Mouse (Mus musculus) lung, embryonic 15.5 days (tissue): Measurements from ENCODE around the gene Sptbn1. TPM values are rescaled to one million over a fixed set of nuclear protein-coding genes. Genes with fewer than 3 reads are reported as not detected.

Experiments
- ATAC-seq: fragments of 200-750 bp; cut with Nextera tagmentation; 2 replicates; pipeline ENCODE4 v1.8.0; 2017; ENCODE audit warnings: moderate number of reproducible peaks, borderline replicate concordance; ENCODE audit not compliant: low FRiP score, low TSS enrichment; ENCODE audit errors: extremely low read depth
- H3K27ac ChIP-seq: fragments of 300-500 bp; sonication (generic); 2 replicates; pipeline ENCODE4 v1.5.1; 2015; ENCODE audit warnings: moderate library complexity, mild to moderate bottlenecking, inconsistent platforms
- H3K27me3 ChIP-seq: fragments of 300-500 bp; sonication (generic); 2 replicates; pipeline ENCODE4 v1.6.1; 2015; ENCODE audit warnings: inconsistent platforms
- H3K36me3 ChIP-seq: fragments of 300-500 bp; sonication (generic); 2 replicates; pipeline ENCODE4 v1.6.1; 2015; ENCODE audit warnings: inconsistent platforms
- H3K4me1 ChIP-seq: fragments of 300-500 bp; sonication (generic); 2 replicates; pipeline ENCODE4 v1.6.1; 2015; ENCODE audit warnings: inconsistent platforms
- H3K4me2 ChIP-seq: fragments of 300-500 bp; sonication (generic); 2 replicates; pipeline ENCODE4 v1.6.1; 2015; ENCODE audit warnings: inconsistent platforms, mild to moderate bottlenecking, moderate library complexity
- H3K4me3 ChIP-seq: fragments of 300-500 bp; sonication (generic); 2 replicates; pipeline ENCODE4 v1.5.1; 2015; ENCODE audit warnings: mild to moderate bottlenecking, inconsistent platforms
- H3K9ac ChIP-seq: fragments of 300-500 bp; sonication (generic); 2 replicates; pipeline ENCODE4 v1.6.1; 2015; ENCODE audit warnings: inconsistent platforms
- H3K9me3 ChIP-seq: fragments of 300-500 bp; sonication (generic); 2 replicates; pipeline ENCODE4 v1.6.1; 2016; ENCODE audit warnings: inconsistent platforms
- WGBS: fragments of 180-500 bp; shearing (Covaris S2); methylation state at CpG from one replicate; pipeline ENCODE4 v1.1.7; 2015; 5-methylcytosine and 5-hydroxymethylcytosine counted together
- polyA plus RNA-seq: library from polyadenylated mRNA; unstranded; fragments of >200 nt; fragmentation: Nextera tagmentation; extraction: Ambion mirVana; gene quantifications from 2 replicates; pipeline ENCODE4 v1.2.1, GENCODE M21; 2015

Sptbn1 gene
- 155 and 163 TPM in 2 replicates for polyA plus RNA-seq

DNA sequence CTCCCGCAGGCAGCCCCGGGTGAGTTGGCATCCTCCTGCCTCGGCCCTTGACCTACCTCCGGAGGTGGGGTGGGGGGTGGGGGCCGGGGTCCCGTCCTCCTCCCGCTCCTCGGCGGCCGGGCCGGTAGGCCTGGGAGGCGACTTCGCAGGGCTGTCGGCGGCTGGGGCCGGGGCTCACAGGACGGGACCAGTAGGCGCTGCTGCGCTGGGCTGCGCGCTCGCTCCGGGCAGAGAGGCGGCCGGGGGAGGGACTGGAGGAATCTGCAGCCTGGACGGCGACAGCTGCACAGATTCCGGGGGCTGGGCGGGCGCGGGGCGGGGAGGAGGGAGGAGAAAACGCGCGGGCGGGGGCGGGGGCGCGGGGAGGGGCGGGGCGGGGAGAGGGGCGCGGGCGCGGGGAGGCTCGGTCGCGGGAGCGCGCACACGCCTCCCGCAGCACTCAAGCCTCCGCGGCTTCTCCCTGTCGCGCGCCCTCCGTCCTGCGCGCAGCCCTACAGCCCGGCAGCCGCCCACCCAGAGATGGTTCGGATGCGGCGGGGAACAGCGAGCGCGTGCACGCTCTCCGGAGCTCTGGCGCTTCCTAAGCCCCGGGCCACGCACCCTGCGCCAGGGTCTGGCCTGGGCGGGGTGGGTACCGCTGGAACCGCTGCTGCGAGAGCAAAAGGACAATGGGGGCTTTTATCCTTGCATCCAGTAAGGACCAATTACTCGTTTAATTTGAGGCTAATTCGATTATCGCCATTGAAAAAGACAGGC is at the start of gene Sptbn1:
TSS of gene Sptbn1 (minus strand) at position 284 of the 756 bp plus-strand sequence.
- 0% methylated on average over 47 of the region's 81 CpGs for WGBS
- Histone ChIP-seq H3K4me1 (peaks cover 30% of the 10 kb centered on the region), H3K9me3 (no peaks in the 10 kb centered on the region), H3K27me3 (no peaks in the 10 kb centered on the region), H3K4me2 (peak within 1 kb of the TSS; percentile 76), H3K27ac (peak within 1 kb of the TSS; percentile 99), H3K36me3 (no peaks in the 10 kb centered on the region), H3K9ac (peak within 1 kb of the TSS; percentile 95), H3K4me3 (peak within 1 kb of the TSS; percentile 99)
- peak; percentile 96 for ATAC-seq

DNA sequence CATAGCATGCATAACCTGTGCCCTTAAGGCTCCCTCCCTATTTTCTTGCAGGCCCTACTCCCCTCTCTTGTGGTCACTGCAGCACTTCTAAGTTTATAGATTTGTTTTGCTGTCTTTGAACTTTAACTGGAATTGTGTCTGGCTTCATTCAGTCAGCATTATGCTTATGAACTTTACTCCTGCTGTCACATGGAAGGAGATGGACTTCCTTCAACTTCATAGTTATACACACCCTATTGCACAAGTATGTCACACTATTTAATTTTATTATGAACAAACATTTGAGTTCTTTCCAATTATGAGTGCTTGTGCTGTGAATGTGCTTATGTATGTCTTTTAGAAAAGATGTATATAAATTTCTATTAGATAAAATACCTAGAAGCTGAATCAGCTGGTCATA is 26.3 kb upstream of the Sptbn1 start:
- H3K27me3 ChIP-seq = no peaks in the 10 kb centered on the region
- H3K27ac ChIP-seq = no peak overlapping the region
- no peak overlapping the region for H3K9ac ChIP-seq
- no peak overlapping the region for H3K4me3 ChIP-seq
- no peak overlapping the region for H3K4me2 ChIP-seq
- H3K9me3 ChIP-seq = no peaks in the 10 kb centered on the region
- H3K4me1 ChIP-seq = peaks cover 34% of the 10 kb centered on the region
- H3K36me3 ChIP-seq = no peaks in the 10 kb centered on the region
- ATAC-seq = no peak

DNA sequence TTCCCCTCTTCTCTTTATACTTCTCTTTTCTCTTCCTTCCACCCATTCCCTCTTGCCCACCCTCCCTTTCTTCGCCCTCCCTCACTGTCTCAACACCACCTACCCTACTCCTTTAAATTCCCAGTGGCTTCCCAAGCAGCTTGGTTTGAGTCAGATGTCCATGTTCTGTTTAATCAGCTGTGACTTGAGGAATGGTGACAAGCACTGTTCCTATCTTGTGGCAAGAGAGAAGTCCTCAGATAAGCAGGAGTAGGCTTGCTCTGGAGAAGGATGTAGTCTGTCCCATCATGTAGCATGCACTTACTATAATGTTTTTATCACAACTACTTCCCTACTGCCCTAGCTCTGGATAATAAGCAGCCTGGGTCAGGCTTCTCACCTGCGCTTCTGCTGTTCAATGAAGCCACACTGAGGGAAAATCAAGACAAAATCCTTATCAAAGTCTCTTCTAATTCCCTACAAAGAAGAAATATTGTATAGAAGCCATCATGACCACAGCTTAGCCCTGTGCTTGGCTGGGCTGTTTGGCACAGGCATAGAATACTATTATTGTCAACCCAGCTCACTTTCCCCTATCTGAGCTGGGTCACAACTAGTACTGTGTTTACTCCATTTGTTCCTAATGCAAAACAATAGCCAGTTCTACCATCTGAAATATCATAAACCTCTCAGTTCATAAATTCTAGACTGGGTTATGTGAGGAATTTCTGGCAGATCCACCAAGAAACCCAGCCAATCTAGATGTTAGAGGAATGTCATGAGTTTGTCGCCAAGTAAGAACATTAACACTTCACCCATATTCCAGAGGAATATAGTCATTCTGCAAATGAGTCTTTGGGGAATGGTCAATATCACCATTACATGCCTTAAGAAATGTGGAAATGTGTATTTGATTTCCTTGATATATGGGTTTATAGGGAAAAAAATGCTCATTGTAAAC is 24.5 kb upstream of the Sptbn1 start:
- Histone ChIP-seq H3K36me3 (no peaks in the 10 kb centered on the region), H3K27ac (peak overlapping the region; percentile 79), H3K4me1 (peaks cover 50% of the 10 kb centered on the region), H3K9me3 (no peaks in the 10 kb centered on the region), H3K9ac (no peak overlapping the region), H3K4me2 (no peak overlapping the region), H3K4me3 (no peak overlapping the region), H3K27me3 (no peaks in the 10 kb centered on the region)
- 63% methylated on average over 3 of the region's 3 CpGs for WGBS
- peak; percentile 21; the same call in 1 of the 2 replicates for ATAC-seq

DNA sequence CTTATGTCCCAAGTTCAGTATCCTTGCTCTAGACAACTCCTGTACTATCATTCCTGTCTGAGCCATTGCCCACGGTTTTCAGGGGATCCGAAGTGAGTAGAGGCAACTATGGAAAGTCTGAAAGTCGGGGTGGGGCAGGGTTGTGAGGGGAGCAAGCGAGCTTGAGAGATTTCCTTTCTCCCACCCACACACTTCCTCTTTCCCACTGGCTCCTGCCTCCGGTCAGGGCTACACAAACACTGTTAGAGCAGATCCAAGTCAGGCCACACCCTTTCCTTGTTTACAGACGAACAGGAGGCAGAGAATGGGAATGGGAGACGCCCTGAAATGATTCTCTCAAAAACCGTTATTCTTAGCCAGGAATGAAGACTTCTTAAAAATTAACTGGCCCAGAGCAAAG is 23.2 kb upstream of the Sptbn1 start:
- Histone ChIP-seq H3K4me3 (no peak overlapping the region), H3K4me2 (peak overlapping the region; percentile 26; the same call in 1 of the 2 replicates), H3K27me3 (no peaks in the 10 kb centered on the region), H3K27ac (peak overlapping the region; percentile 79), H3K9ac (no peak overlapping the region), H3K4me1 (peaks cover 50% of the 10 kb centered on the region), H3K9me3 (no peaks in the 10 kb centered on the region), H3K36me3 (no peaks in the 10 kb centered on the region)
- ATAC-seq = peak; percentile 50
- 21% methylated on average over 8 of the region's 8 CpGs for WGBS

DNA sequence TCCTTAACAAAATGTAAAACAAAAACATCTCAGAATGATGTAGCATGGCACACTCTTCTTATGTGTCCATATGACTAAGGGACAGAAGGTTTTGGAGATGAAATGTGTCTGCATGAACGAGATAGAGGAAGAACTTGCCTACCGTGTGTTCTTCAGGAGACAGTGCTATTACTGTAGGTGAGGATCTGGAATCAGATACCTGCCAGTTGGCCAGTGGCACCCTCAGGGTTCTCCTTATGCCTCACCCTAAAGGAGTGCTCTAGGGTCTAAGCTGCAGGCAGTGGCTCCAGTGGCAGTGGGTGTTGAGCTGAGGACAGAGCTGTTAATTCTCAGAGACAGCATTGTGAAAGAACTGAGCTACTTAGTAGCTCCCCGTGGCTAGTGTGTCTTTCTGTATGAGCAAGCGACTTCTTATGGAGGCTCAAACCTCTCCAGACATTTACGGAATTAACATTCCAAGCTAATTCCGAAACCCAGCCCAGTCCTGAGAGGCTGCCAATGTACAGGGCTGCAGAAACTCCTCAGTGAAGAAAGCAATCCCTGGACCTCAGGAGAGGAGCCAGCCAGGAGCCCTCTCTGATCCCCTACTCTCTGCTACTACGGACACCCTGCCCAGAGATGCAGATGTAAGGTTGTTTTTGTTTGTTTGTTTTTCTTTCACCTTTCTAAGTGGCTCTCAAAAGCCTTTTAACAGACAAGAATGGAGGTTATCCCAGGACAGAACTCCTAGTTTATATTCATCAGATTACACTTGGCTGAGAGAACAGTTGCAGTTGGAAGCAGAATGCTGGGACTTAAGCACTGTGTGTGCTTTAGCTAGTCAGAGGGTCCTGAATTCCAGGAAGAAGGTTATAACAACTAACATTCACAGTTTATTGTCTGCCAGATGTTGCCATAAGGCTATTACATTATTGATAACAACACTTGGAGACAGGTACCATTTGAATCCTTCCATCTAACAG is 21.8 kb upstream of the Sptbn1 start:
- H3K9ac ChIP-seq = no peak overlapping the region
- peak overlapping the region; percentile 71 for H3K27ac ChIP-seq
- 39% methylated on average over 7 of the region's 7 CpGs for WGBS
- H3K4me1 ChIP-seq = peaks cover 50% of the 10 kb centered on the region
- no peak overlapping the region for H3K4me3 ChIP-seq
- no peaks in the 10 kb centered on the region for H3K27me3 ChIP-seq
- peak; percentile 49 for ATAC-seq
- H3K9me3 ChIP-seq = no peaks in the 10 kb centered on the region
- no peaks in the 10 kb centered on the region for H3K36me3 ChIP-seq
- no peak overlapping the region; the same call in 1 of the 2 replicates for H3K4me2 ChIP-seq

DNA sequence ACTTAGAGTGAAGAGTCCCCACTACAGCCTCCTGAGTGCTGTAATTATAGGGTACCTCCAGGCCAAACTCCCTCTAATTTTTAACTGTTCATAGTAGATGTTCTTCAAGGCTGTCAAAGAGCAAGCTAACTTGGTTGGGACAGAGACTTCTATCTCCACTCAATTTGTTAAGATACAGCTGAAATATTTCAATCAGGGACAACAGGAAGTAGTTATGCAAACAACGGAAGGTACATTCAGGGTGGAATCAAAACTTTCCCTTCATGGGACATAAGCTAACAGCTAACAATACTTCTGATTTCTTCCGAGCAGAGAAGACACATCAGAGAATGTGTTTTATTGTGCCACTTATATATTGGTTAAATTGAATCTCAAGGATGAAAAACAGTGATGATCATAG is 20.1 kb upstream of the Sptbn1 start:
- H3K4me3 ChIP-seq = no peak overlapping the region
- no peak overlapping the region for H3K9ac ChIP-seq
- 43% methylated on average over 2 of the region's 2 CpGs for WGBS
- H3K4me1 ChIP-seq = peaks cover 50% of the 10 kb centered on the region
- no peaks in the 10 kb centered on the region for H3K27me3 ChIP-seq
- H3K4me2 ChIP-seq = no peak overlapping the region
- no peak for ATAC-seq
- H3K27ac ChIP-seq = peak overlapping the region; percentile 67
- no peaks in the 10 kb centered on the region for H3K9me3 ChIP-seq
- no peaks in the 10 kb centered on the region for H3K36me3 ChIP-seq

DNA sequence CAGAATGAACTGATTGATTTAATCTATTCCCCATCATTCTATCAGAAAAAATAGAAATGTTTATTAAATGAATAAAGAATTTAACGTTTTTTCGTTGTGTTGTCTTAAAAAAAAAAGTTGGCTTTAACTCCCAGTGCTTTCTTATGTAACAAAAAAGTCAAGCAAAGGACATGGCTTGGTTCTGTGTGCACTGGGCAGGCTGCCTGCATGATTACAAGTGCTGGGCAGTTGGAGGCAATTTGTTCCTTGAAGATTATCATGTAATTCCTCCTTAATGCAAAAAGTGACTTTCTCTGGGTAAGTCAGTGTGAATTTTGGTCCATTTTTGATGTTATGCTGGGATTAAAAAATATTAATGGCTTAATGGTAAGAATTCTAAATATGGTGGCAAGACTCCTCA is 15.7 kb upstream of the Sptbn1 start:
- ATAC-seq = no peak
- WGBS = 44% methylated on average over 2 of the region's 2 CpGs
- peaks cover 11% of the 10 kb centered on the region; the same call in 1 of the 2 replicates for H3K4me1 ChIP-seq
- H3K4me2 ChIP-seq = no peak overlapping the region
- H3K4me3 ChIP-seq = no peak overlapping the region
- no peak overlapping the region for H3K27ac ChIP-seq
- no peaks in the 10 kb centered on the region for H3K36me3 ChIP-seq
- no peak overlapping the region for H3K9ac ChIP-seq
- H3K9me3 ChIP-seq = no peaks in the 10 kb centered on the region
- H3K27me3 ChIP-seq = no peaks in the 10 kb centered on the region

DNA sequence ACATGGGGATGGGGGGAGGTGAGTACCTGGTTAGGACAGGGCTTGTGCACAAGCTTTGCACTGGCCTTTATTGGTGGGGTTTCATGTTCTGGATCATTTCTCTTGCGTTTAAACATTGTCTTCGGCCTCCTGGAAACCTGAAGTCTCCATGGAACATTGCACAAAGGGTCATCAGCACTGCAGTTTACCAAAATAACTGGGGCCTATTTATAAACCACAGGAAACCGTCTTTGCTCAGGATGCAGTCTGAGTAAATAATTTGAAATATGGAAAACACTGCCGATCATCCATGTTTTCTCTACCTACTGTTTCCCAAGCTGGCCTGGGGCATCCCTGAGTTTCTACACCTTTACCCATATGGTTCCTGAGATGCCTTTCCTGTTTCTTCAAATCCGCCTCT is 13.1 kb upstream of the Sptbn1 start:
- no peak overlapping the region for H3K27ac ChIP-seq
- WGBS = 69% methylated on average over 5 of the region's 5 CpGs
- no peak overlapping the region for H3K9ac ChIP-seq
- H3K4me1 ChIP-seq = peaks cover under 1% of the 10 kb centered on the region; the same call in 1 of the 2 replicates
- H3K4me3 ChIP-seq = no peak overlapping the region
- H3K36me3 ChIP-seq = no peaks in the 10 kb centered on the region
- H3K9me3 ChIP-seq = no peaks in the 10 kb centered on the region
- H3K27me3 ChIP-seq = no peaks in the 10 kb centered on the region
- H3K4me2 ChIP-seq = no peak overlapping the region
- ATAC-seq = no peak

DNA sequence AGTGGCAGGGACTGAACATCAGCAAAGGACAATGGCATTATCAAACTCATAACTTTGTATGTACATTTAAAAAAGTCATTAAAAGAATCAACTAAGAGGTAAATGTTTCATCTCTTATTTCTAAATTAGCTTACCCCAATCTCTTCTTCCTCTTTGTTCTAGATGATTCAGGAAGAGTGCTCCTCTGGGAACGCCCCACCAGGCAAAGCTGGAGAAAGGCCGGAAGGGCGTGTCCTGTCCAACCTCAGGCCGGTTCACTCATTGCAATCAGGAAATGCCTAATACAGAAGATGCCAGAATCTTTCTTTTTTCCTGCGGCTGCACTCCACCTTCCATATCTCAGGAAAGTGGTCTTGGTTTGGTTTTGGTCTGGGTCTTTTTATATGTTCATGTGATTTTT is 11.3 kb upstream of the Sptbn1 start:
- Histone ChIP-seq H3K27me3 (no peaks in the 10 kb centered on the region), H3K9ac (no peak overlapping the region), H3K4me2 (no peak overlapping the region), H3K36me3 (no peaks in the 10 kb centered on the region), H3K9me3 (no peaks in the 10 kb centered on the region), H3K4me1 (peaks cover 8% of the 10 kb centered on the region; the same call in 1 of the 2 replicates), H3K4me3 (no peak overlapping the region), H3K27ac (no peak overlapping the region)
- 75% methylated on average over 5 of the region's 5 CpGs for WGBS
- ATAC-seq = no peak

DNA sequence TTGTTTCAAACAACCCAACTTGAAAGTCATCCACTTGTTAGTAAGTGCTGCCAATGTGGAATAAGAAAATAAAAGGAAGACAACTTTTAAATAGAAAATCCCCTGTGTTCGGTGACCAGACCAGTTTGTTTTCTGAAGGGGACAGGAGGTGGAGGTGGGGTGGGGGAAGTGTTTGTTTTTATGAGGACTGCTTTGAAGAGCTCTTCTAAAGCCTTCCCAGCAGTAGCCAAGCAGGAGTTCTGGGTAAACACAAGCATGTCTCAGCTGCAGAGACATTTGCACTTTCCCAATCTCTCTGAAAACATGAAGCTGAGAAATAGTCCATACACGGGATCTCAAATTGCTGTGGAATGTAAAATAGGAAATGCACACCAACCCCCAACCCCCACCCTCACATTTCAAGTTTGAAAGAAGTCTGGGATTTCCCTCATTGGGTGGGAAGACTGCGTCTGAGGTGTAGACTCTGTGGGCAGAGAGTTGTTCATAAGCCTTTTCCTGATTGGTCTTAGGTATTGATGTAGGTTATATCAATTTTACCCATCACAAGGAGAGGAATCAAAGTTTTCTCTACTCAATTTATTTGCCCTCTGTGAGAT is 7.6 kb upstream of the Sptbn1 start:
- no peaks in the 10 kb centered on the region for H3K9me3 ChIP-seq
- ATAC-seq = no peak
- H3K4me3 ChIP-seq = no peak overlapping the region
- H3K27me3 ChIP-seq = no peaks in the 10 kb centered on the region
- H3K27ac ChIP-seq = peak overlapping the region; percentile 58
- H3K36me3 ChIP-seq = no peaks in the 10 kb centered on the region
- peaks cover 8% of the 10 kb centered on the region; the same call in 1 of the 2 replicates for H3K4me1 ChIP-seq
- no peak overlapping the region for H3K4me2 ChIP-seq
- no peak overlapping the region for H3K9ac ChIP-seq
- WGBS = 22% methylated on average over 3 of the region's 3 CpGs

DNA sequence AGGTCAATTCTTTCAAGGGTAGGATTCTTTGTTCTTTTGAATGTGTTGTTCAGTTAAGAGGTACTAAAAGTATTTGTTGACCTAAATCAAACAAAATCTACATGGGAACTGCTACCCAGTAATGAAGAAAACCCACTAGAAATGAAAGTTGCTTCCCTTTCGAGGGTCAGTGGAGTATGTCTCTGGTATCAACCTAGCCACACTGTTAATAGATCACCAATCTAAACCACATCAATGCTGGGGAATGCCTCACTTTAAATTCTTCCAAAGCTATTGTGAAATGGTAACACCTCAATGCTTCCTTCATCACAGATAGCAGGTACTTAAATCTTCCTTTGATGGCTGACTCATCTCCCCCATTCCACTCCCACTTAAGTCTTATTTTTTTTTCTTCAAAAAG is 1.5 kb upstream of the Sptbn1 start:
- peaks cover 24% of the 10 kb centered on the region for H3K4me1 ChIP-seq
- H3K4me2 ChIP-seq = peak overlapping the region; percentile 76
- H3K27ac ChIP-seq = 0 out of 2 replicates have a peak overlapping the region, but pooled peaks have one; percentile 99
- H3K9me3 ChIP-seq = no peaks in the 10 kb centered on the region
- no peak overlapping the region; the same call in 1 of the 2 replicates for H3K4me3 ChIP-seq
- H3K27me3 ChIP-seq = no peaks in the 10 kb centered on the region
- no peak overlapping the region for H3K9ac ChIP-seq
- no peaks in the 10 kb centered on the region for H3K36me3 ChIP-seq
- 65% methylated on average over 1 of the region's 1 CpGs for WGBS
- ATAC-seq = no peak
